Mouse (Mus musculus): ENCODE results near the gene Zfp414. TPM values are rescaled to one million over a fixed set of nuclear protein-coding genes. Genes with fewer than 3 reads are reported as not detected.
A peak's percentile ranks its signal among the peaks of the same experiment; 100 is the strongest.
"Not testable (repeated sequence)": the region's sequence is repeated elsewhere in the genome, so short reads cannot be mapped to it uniquely, and the experiment has no call there.

The Zfp414 gene
- polyA plus RNA-seq (2016; fragmentation: Nextera tagmentation; extraction: Ambion mirVana): 40.1 and 40.7 TPM in 2 replicates

- H3K9ac ChIP-seq (replicated peaks): peak within 1 kb of the TSS; percentile 68
- H3K9me3 ChIP-seq: no peaks in the 10 kb centered on the region
- ATAC-seq (ENCODE audit: insufficient number of reproducible peaks, insufficient read depth, low FRiP score, low TSS enrichment, low read depth): peak; percentile 93
- H3K27ac ChIP-seq: peak within 1 kb of the TSS; percentile 96
- 4% methylated on average over 35 of the region's 35 CpGs for WGBS
- peaks cover 17% of the 10 kb centered on the region for H3K4me1 ChIP-seq (replicated peaks)
- H3K36me3 ChIP-seq: peaks cover 37% of the 10 kb centered on the region
- H3K27me3 ChIP-seq: no peaks in the 10 kb centered on the region
- H3K4me3 ChIP-seq (replicated peaks): peak within 1 kb of the TSS; percentile 53
- peak within 1 kb of the TSS; percentile 71 for H3K4me2 ChIP-seq
Observed at GRCm38 (mm10) chr17:33628621-33629486, at the start of gene Zfp414. TSS of gene Zfp414 (plus strand) at chr17:33629090.

DNA sequence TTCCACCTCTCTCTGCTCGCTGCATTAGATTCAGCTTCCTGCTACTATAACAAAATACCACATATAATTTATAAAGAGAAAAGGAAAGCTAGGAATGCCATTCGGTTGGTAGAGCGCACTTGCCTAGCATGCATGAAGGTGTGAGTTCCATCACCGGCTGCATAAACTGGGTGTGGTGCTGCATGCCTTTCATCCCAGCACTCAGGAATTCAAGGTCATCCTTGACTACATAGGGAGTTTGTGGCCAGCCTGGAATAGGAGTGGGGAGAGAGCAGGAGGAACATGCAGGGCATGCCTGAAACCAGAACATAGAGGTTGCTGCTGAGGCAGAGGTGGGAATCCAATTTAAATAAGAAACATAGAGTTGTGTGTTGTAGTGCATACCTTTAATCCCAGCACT is 44.8 kb upstream of the Zfp414 start:
- Histone ChIP-seq H3K4me3 (replicated peaks) (no peak overlapping the region), H3K27ac (no peak overlapping the region), H3K27me3 (no peaks in the 10 kb centered on the region), H3K9ac (replicated peaks) (no peak overlapping the region), H3K9me3 (no peaks in the 10 kb centered on the region), H3K4me2 (no peak overlapping the region), H3K36me3 (no peaks in the 10 kb centered on the region), H3K4me1 (replicated peaks) (no peaks in the 10 kb centered on the region)
- 84% methylated on average over 4 of the region's 4 CpGs for WGBS
- no peak for ATAC-seq (ENCODE audit: insufficient number of reproducible peaks, insufficient read depth, low FRiP score, low TSS enrichment, low read depth)

GRCm38 (mm10) chr17:33586011-33586410 is 42.9 kb upstream of the Zfp414 start:
- H3K4me1 ChIP-seq (replicated peaks): no peaks in the 10 kb centered on the region
- H3K9ac ChIP-seq (replicated peaks): no peak overlapping the region
- no peak for ATAC-seq (ENCODE audit: insufficient number of reproducible peaks, insufficient read depth, low FRiP score, low TSS enrichment, low read depth)
- H3K27ac ChIP-seq: no peak overlapping the region
- no peaks in the 10 kb centered on the region for H3K36me3 ChIP-seq
- H3K4me2 ChIP-seq: no peak overlapping the region
- 62% methylated on average over 17 of the region's 17 CpGs for WGBS
- H3K9me3 ChIP-seq: no peaks in the 10 kb centered on the region
- H3K4me3 ChIP-seq (replicated peaks): no peak overlapping the region
- H3K27me3 ChIP-seq: no peaks in the 10 kb centered on the region

- Histone ChIP-seq H3K36me3 (no peaks in the 10 kb centered on the region), H3K4me3 (replicated peaks) (no peak overlapping the region), H3K9ac (replicated peaks) (no peak overlapping the region), H3K4me1 (replicated peaks) (no peaks in the 10 kb centered on the region), H3K4me2 (no peak overlapping the region), H3K27ac (no peak overlapping the region), H3K9me3 (peaks cover 10% of the 10 kb centered on the region), H3K27me3 (no peaks in the 10 kb centered on the region)
- ATAC-seq (ENCODE audit: insufficient number of reproducible peaks, insufficient read depth, low FRiP score, low TSS enrichment, low read depth): no peak
Observed at GRCm38 (mm10) chr17:33597271-33597670, 31.6 kb upstream of the Zfp414 start.

DNA sequence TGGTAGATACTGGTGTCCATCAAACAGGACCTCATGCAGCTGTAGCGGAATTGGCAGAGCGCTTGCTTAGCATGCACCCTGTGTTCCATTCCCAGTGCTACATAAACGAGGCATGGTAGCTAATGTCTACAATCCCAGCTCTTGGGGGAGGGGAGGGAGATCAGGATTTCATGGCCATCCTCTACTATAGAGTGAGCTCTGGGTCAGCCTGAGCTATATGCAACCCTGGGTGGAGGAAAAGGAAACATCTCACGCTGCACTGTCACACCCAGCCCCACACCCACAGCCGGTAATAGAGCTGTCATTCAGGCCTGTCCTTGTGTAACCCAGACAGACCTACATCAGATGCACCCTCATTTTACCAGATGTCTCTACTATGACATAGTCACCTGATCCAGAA is 30.4 kb upstream of the Zfp414 start:
- WGBS: 92% methylated on average over 5 of the region's 5 CpGs
- H3K9ac ChIP-seq (replicated peaks): no peak overlapping the region
- ATAC-seq (ENCODE audit: insufficient number of reproducible peaks, insufficient read depth, low FRiP score, low TSS enrichment, low read depth): no peak

GRCm38 (mm10) chr17:33599836-33600475 is 28.9 kb upstream of the Zfp414 start:
- 88% methylated on average over 8 of the region's 8 CpGs for WGBS
- no peaks in the 10 kb centered on the region for H3K4me1 ChIP-seq (replicated peaks)
- no peak for ATAC-seq (ENCODE audit: insufficient number of reproducible peaks, insufficient read depth, low FRiP score, low TSS enrichment, low read depth)
- H3K27me3 ChIP-seq: no peaks in the 10 kb centered on the region
- H3K9me3 ChIP-seq: peaks cover 10% of the 10 kb centered on the region
- H3K4me3 ChIP-seq (replicated peaks): no peak overlapping the region
- H3K36me3 ChIP-seq: no peaks in the 10 kb centered on the region
- no peak overlapping the region for H3K4me2 ChIP-seq
- no peak overlapping the region for H3K9ac ChIP-seq (replicated peaks)
- no peak overlapping the region for H3K27ac ChIP-seq

More for the DNA sequence above, 30.4 kb upstream of the Zfp414 start:
- H3K4me1 ChIP-seq (replicated peaks): no peaks in the 10 kb centered on the region
- no peak overlapping the region for H3K4me2 ChIP-seq
- H3K36me3 ChIP-seq: no peaks in the 10 kb centered on the region
- no peak overlapping the region for H3K4me3 ChIP-seq (replicated peaks)
- no peaks in the 10 kb centered on the region for H3K27me3 ChIP-seq
- peaks cover 10% of the 10 kb centered on the region for H3K9me3 ChIP-seq
- no peak overlapping the region for H3K27ac ChIP-seq

DNA sequence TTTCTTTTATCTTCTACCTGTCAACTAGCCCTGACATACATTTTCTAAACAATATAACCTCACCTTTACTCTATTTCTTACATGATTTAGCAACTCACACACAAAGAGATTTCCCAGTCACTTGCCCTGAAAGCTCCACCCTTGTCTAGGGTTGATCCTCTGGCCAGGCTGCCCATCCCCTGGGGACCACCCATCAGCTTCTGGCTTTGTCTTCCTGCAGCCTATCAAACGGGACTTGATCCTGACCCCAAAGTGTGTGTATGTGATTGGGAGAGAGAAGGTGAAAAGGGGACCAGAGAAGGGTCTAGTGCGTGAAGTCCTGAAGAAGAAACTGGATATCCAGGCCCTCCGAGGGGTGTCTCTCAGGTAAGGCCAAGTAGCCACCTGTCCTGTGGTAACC is 28.1 kb upstream of the Zfp414 start:
- H3K36me3 ChIP-seq: no peaks in the 10 kb centered on the region
- H3K4me2 ChIP-seq: no peak overlapping the region
- no peak overlapping the region for H3K4me3 ChIP-seq (replicated peaks)
- no peak for ATAC-seq (ENCODE audit: insufficient number of reproducible peaks, insufficient read depth, low FRiP score, low TSS enrichment, low read depth)
- WGBS: 80% methylated on average over 3 of the region's 3 CpGs
- H3K4me1 ChIP-seq (replicated peaks): no peaks in the 10 kb centered on the region
- H3K9me3 ChIP-seq: peaks cover 10% of the 10 kb centered on the region
- no peak overlapping the region for H3K9ac ChIP-seq (replicated peaks)
- no peaks in the 10 kb centered on the region for H3K27me3 ChIP-seq
- H3K27ac ChIP-seq: no peak overlapping the region

DNA sequence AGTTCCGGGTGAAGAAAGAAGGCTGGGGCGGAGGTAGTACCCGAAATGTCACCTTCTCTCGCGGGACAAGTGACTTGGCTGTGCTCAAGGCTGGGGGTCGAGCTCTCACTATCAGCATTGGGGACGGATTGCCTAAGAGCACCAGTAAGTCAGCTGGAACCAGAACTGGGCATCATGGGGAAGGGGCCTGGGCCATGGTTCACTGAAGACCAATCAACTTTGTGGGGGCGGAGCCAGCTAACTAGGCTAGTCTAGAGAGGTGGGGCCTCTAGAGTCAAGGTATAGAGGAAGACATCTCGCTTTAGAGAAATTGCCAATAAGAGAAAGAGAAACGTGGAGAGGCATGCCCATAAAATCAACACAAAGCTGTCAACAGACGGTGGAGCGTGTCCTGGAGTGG is 26.9 kb upstream of the Zfp414 start:
- Histone ChIP-seq H3K27me3 (no peaks in the 10 kb centered on the region), H3K27ac (no peak overlapping the region), H3K36me3 (no peaks in the 10 kb centered on the region), H3K4me3 (replicated peaks) (no peak overlapping the region), H3K4me2 (no peak overlapping the region), H3K9me3 (peaks cover 10% of the 10 kb centered on the region), H3K4me1 (replicated peaks) (no peaks in the 10 kb centered on the region), H3K9ac (replicated peaks) (no peak overlapping the region)
- 86% methylated on average over 12 of the region's 12 CpGs for WGBS
- no peak for ATAC-seq (ENCODE audit: insufficient number of reproducible peaks, insufficient read depth, low FRiP score, low TSS enrichment, low read depth)

- no peak for ATAC-seq (ENCODE audit: insufficient number of reproducible peaks, insufficient read depth, low FRiP score, low TSS enrichment, low read depth)
- no peak overlapping the region for H3K4me2 ChIP-seq
- no peak overlapping the region for H3K27ac ChIP-seq
- H3K36me3 ChIP-seq: no peaks in the 10 kb centered on the region
- WGBS: 79% methylated on average over 2 of the region's 2 CpGs
- no peaks in the 10 kb centered on the region for H3K9me3 ChIP-seq
- H3K4me3 ChIP-seq (replicated peaks): no peak overlapping the region
- H3K4me1 ChIP-seq (replicated peaks): no peaks in the 10 kb centered on the region
- no peaks in the 10 kb centered on the region for H3K27me3 ChIP-seq
- no peak overlapping the region for H3K9ac ChIP-seq (replicated peaks)
Observed at GRCm38 (mm10) chr17:33607273-33607672, 21.6 kb upstream of the Zfp414 start.

DNA sequence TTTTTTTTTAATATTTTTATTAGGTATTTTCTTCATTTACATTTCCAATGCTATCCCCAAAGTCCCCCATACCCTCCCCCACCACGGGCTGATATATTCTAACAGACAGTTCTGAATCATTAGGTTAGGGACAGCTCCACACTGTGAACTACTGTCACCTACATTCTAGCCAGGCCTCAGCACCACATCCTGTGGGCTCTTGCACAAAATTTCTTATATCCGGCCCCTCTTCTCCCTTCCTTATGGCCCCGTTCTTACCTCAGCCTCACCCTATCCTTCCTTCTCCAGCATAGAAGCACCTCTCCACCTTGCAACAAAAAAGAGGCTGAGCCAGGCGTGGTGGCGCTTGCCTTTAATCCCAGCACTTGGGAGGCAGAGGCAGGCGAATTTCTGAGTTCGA is 18.3 kb upstream of the Zfp414 start:
- ATAC-seq (ENCODE audit: insufficient number of reproducible peaks, insufficient read depth, low FRiP score, low TSS enrichment, low read depth): no peak
- H3K4me1 ChIP-seq (replicated peaks): no peaks in the 10 kb centered on the region
- H3K4me3 ChIP-seq (replicated peaks): no peak overlapping the region
- no peak overlapping the region for H3K27ac ChIP-seq
- H3K36me3 ChIP-seq: no peaks in the 10 kb centered on the region
- H3K9me3 ChIP-seq: no peaks in the 10 kb centered on the region
- H3K4me2 ChIP-seq: no peak overlapping the region
- WGBS: 79% methylated on average over 7 of the region's 7 CpGs
- H3K27me3 ChIP-seq: no peaks in the 10 kb centered on the region
- no peak overlapping the region for H3K9ac ChIP-seq (replicated peaks)

DNA sequence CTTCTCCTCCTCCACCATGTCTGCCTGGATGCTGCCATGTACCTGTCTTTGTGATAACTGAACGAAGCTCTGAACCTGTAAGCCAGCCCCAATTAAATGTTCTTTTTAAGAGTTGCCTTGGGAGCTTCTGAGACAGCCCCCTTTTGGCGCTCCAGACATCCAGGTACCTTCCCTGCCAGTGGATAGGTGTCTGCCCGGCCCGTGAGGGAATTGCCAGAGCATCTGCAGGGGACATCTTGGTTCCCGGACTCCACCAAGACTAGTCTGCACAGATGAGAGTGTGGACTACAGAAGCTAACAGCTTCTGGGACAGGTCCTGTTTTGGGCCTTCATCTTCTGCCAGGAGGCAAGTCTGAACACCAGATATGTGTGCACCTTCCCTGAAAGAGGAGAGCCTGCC is 15.2 kb upstream of the Zfp414 start:
- WGBS: 87% methylated on average over 5 of the region's 5 CpGs
- ATAC-seq (ENCODE audit: insufficient number of reproducible peaks, insufficient read depth, low FRiP score, low TSS enrichment, low read depth): not testable (repeated sequence)

More for the DNA sequence above, 15.2 kb upstream of the Zfp414 start:
- H3K4me3 ChIP-seq (replicated peaks); H3K4me1 ChIP-seq (replicated peaks); H3K9ac ChIP-seq (replicated peaks); H3K27me3 ChIP-seq; H3K27ac ChIP-seq; H3K36me3 ChIP-seq; H3K4me2 ChIP-seq; H3K9me3 ChIP-seq: not testable (repeated sequence)
